Mouse (Mus musculus) layer of hippocampus, adult 18-20 months (tissue): ENCODE data around the gene Samd10. TPM values are rescaled to one million over a fixed set of nuclear protein-coding genes. Genes with fewer than 3 reads are reported as not detected.

Experiments
- DNase-seq, 2 experiments: peaks; one replicate each; pipeline ENCODE4 v3.0.0; 2022; ENCODE audit warnings: low spot score in 2 of 2
- long read RNA-seq: library from polyadenylated mRNA; stranded (forward); transcript quantifications from one replicate; pipeline ENCODE4 v2.0.0, GENCODE M21; 2021
- total RNA-seq, 2 experiments: library from RNA; stranded (reverse); gene quantifications; 2 replicates each; pipeline ENCODE4 v1.2.3; 2021

Gene Samd10
- total RNA-seq, result 10 to 100 TPM; 12.0 to 13.2 TPM
- long read RNA-seq, transcript Samd10-203 (5 exons, 2,131 nt), result minor isoform, 5 of 13 reads
- long read RNA-seq, transcript Samd10-201 (5 exons, 2,164 nt), result major isoform, 7 of 13 reads
- long read RNA-seq, partial matches to known transcripts, result 0 of 13 reads
- long read RNA-seq, other reads (novel, unspliced or antisense), result 1 of 13 reads

DNA sequence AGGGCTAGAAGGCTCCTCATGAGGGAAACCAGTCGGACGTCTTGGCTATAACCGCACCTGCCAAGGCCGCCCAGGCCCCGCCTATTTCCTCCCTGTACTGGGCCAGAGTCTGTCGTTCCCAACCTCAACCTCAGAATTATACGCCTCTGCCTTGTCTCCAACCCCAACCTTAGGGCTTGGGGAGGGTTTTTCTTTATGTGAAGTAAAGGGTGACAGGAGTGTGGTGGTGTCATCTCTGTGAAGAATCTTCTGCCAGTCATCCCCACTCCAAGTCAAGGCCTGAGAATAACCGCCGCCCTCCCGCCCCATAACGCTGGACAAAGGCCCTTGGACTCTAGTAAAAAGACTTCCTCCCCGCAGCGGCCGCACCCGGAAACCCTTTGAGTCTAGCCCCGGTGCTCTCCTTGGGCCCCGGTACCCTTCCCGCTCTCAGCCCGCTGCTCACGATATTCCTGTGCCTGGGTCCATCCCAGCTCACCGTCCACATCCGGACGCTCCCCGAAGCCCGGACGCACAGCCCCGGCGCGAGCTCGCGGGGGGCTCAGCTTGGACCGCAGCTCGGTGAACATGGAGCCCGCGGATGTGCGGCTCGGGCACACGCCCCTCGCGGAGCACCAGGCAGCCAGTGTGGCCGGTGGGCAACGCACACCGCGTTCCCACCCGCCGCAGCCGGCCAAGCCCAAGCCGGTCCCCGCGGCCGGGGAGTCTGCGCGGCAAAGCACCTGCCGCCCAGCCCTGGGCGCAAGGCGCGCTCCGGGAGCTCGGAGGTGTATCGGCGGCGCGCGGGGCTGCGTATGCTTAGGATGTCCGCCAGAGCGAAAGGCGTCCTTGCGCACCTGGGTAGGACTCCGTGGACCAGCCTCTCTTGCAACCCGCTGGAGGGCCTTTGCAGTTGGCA, at the start of gene Samd10:
Gene Samd10 (minus strand): TSS at position 759 of the 898 bp plus-strand sequence.
- peak in 1 of 2 experiments; percentile 59 for DNase-seq

DNA sequence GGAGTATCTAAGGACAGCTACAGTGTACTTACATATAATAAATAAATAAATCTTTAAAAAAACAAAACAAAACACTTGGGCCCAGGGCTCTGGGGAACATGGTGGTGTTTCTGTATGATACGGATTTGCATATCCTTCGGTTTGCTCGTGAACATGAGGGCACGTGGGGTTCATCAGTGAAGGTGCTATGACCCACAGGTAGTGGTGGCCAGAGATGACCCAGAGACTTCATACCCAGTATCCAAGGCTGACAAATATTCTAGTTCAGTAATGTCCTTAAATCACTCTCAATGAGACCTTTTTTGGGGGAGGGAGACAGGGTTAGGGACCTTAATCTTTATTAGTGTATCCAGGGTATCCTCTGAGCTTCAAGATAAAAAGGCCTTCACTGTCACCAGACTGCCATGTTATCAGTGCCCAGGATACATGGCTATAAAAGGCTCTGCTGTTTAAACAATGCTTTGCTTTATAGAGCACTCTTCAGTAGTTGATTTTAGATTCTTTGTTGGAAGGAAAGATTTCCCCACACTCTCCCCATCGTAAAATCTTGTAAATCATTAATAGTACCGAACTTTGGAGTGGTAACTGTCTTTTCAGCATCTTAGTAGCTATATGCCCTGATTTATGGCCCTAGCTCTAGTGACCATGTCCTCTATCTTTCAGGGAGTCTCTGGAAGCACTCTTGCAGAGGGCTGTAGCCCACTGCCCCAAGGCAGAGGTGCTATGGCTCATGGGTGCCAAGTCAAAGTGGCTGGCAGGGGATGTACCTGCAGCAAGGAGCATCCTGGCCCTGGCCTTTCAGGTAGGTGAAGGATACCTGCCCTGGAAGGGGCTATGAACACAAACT, 47.8 kb upstream of the Samd10 start:
- DNase-seq, result no peak

DNA sequence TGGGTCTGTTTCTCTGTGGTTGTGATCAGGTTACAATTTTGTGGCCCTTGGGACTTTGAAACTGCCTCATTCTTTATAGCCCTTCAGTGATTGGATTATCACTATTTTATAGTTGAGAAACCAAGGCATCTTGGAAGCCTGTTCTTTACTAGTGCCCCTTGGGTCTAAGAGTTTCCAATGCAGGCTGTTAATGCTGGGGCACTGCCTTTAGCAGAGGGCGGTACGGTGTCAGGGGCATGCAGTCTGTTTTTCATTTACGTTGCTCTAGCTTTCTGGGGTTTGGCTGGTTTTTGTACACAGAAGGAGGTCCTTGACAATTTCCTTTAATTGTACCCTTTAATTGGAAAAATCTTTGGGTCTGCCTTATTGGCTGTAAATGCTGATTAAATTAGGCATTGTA, 46.7 kb upstream of the Samd10 start:
- DNase-seq, result no peak

DNA sequence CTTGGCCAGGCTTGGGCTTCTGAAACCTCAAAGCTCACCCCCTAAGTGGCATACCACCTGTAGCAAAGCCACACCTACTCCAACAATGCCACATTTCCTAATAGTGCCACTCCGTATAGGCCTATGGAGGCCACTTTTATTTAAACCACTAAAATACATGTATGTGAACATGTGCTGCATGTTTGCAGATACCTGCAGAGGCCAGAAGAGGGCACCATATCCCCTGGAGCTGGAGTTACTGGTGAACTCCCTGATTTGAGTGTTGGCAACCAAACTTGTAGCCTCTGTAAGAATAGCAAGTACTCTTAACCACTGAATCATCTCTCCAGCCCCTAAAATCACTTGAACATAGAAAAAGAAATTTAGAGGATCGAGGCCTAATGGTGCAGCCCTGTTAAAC, 45.3 kb upstream of the Samd10 start:
- no peak for DNase-seq

DNA sequence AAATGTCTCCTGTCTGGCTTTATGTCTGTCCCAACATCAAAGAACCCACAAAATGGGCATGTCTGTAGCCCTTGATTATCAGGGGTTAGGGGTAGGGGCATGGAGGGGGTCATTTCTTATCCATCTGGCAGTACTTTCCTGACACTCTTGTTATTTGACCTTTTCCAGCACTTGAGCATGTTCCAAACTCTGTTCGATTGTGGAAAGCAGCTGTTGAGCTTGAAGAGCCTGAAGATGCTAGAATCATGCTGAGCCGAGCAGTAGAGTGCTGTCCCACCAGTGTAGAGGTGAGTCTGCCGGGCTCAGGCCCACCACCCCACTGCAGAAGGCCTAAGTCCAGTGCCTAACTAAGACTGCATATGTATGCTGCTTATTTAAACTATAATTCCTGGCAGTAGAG, 36.9 kb upstream of the Samd10 start:
- DNase-seq, result no peak

DNA sequence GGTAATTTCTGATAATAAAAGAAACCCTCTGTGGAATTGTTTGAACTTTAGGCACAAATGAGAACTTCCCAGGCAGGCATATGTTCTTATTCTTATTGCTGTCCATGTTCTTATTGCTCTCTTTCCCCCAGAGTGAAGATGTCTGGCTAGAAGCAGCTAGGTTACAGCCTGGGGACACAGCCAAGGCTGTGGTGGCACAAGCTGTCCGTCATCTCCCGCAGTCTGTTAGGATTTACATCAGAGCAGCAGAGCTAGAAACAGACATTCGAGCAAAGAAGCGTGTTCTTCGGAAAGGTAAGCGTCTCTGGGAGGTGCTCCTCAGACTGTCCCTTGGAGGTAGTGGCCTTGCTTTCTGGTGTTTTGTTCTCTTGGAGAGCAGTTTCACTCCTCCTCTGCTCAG, 33.6 kb upstream of the Samd10 start:
- DNase-seq, result peak in 1 of 2 experiments; percentile 62

DNA sequence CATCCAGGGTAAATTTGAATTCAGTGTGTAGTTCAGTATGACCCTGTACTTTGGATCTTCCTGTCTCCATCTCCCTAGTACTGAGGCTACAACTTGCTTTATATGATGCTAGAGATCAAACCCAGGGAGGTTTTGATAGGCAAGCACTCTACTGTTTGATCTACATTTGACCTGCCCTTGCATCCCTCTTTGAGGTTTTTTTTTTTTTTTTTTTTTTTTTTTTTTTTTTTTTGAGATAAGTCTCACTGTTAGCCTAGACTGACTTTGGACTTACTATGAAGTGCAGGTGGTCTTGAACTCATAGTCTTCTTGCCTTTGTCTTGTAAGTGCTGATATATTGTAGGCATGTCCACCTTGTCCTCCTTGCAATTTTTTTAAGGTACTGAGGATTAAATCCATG, 29.5 kb upstream of the Samd10 start:
- DNase-seq, result no peak

DNA sequence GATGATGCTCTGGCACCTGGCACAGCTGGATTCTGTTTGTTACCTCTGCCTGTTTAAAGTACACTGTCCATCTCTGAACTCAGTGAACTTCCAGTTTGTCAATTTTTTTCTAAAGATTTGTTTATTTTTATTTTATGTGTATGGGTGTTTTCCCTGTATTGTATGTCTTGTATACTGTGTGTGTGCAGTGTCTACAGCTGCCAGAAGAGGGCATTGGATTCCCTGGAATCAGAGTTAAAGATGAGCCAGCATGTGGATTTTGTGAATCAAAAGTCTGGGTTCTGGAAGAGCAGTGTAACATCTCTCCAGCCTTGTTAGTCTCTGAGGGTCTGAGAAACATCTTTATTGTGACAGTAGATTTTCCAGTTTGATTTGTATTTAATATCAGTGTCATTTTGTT, 24.4 kb upstream of the Samd10 start:
- peak in 1 of 2 experiments; percentile 52 for DNase-seq

DNA sequence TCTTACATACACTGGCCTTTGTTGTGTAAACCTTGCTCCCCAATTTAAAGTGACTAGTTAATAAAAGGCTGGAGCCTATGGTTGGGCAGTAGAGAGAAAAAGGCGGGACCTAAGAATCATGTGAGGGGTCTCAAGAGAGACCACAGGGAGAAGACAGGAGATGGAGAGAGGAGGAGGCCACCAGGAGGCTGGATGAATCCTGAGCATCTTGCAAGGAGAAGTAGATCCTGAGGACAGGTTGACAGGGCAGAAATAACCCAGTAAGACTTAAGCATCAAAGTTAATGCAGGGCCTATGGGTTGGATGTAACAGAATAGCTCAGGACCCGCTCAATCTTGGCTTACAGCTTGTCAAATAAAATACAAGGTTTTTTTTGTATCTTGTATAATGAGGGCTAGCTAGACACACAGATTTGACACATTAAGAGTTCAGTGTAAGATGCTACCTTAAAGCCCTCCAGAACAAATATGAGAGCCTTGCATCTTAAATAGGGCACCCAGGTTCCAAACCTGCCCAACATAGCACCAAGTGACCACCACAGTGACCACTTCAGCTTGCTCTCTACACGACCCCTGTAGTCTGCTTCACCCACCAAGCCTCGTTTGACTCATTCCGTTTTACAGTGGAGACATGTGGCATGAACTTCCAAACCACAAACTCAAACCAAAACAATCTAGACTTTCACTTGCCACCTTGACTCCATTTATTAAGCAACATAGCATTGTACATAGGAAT, 19.9 kb upstream of the Samd10 start:
- DNase-seq, result no peak

DNA sequence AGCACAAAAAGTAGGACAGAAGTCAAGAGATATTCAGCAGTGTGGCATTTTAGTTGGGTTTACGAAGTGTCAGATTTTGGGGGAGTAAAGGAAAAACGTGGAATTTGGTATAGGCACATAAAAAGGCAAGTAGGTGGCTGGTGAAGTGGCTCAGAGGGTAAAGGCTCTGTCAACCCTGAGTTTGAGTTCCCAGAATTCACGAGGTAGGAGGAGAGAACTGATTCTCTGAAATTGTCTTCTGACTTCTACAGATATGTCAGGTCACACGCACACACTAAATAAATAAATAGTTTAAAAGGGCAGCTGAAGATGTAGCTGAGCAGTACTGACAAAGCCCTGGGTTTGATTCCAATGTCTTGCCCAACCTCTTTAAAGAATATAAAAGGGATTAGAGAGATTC, 3.4 kb upstream of the Samd10 start:
- DNase-seq, result no peak

DNA sequence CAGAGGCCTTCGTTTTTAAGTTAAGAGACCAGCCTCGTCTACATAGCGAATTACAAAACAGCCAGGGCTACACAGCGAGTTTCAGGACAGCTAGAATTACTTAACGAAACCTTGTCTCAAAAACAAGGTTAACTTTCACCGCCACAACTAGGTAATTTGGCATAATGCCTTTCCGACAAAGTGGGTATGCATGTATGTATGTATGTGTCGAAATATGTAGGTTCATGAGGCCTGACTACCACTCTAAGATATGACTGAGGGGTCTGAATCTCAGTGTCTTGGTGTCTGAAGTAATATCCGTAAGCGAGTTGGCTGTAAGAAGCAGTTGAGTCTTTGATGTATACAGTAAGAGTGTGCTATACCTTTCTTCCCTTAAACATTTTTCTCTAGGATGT, 2.7 kb upstream of the Samd10 start:
- no peak for DNase-seq

DNA sequence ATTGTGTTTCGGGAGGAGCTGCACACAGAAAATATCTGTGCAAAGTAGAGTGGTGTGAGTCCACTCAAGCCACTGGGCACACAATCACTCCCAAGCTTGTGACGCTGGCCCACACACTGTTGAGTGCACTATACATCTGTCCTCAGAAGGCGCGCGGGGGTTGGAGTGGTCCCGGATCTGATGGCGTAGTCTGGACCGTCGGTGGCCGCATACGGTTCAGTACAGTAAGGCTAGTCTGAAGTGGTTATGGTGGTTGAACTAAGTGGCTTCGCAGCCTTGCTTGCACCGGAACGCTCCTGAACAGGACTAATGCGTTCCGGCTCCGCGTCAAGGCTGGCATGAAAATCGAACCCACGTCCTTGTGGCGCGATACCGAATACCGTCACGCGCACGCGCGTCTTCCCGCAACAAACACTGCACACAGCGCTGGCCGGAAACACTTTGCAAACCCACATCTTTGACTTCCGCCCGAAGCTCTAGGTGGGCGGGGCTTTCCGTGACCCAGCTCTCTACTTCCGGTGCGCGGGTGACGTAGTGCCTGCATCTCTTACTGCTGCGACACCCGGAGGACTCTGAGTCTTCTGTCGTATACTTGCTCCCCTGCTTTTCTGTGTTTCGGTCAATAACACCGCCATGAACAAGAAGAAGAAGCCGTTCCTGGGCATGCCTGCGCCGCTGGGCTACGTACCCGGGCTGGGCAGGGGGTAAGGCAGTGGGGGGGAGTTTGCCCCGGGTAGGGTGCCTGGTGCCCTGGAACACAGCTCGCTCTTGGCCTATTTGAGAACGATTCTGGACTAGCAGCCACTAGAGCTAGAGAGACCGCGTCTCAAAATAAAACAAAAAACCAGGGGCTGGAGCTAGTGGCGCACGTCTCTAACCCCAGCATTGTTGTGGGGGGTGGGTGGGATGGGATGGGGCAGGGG, 2.1 kb upstream of the Samd10 start:
- DNase-seq, result peak; percentile 95 to 99

DNA sequence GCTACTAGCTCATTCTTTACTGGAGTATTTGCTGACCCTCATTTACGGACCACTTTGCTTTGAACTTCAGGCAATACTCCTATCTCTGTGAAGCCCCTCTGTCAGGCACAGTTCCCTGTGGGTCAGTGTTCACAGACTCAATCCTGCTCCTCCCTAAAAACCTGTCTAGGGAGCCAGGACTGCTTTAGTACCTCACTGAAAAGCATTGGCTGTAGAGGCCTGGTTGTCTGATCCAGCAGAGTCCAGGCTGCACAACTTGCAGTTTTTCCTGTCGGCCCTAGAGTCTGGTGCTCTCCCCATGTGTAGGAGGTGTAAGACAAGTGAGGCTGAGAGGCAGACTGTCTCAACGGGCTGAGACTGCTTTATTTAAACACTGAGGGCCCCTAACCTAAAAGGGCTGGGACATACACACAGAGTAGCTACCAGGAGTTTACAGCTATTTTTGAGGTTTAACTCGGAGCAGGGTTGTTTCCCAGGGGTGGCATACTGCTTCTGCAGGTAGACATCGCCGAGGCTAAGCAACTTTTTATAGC, 1.3 kb upstream of the Samd10 start:
- no peak for DNase-seq

DNA sequence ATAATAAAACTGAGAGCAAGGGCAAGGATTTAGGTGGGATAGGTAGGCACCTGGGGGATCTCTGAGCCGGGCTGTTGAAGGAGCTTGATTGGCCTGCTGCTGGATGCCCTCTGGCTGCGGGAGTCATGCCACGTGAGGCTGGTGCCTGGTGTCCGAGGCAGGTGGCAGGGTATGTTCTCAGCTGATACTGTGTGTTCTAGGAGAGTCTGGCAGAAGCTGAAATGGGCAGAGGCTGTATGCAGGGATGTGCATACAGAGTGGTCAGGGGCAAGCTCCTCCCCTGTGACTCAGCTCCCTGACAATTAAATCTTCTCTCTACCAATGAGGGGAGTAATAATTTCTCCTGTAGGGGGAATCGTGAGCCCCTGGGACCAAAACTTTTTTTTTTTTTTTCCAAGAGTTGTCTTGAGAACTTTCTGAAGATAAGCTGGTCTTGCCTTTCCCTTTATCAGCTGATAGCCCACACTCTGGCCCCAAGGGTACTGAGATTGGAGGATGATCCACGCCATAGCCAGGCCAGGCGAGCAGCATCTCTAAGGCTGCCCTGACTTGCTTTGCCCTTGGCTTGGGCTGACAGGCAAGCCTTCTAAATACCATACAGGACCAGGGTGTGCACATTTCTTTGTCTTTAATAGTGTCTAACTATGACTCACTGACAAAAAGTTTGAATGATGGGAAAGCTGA, 1.5 kb downstream of the Samd10 start:
- no peak for DNase-seq

DNA sequence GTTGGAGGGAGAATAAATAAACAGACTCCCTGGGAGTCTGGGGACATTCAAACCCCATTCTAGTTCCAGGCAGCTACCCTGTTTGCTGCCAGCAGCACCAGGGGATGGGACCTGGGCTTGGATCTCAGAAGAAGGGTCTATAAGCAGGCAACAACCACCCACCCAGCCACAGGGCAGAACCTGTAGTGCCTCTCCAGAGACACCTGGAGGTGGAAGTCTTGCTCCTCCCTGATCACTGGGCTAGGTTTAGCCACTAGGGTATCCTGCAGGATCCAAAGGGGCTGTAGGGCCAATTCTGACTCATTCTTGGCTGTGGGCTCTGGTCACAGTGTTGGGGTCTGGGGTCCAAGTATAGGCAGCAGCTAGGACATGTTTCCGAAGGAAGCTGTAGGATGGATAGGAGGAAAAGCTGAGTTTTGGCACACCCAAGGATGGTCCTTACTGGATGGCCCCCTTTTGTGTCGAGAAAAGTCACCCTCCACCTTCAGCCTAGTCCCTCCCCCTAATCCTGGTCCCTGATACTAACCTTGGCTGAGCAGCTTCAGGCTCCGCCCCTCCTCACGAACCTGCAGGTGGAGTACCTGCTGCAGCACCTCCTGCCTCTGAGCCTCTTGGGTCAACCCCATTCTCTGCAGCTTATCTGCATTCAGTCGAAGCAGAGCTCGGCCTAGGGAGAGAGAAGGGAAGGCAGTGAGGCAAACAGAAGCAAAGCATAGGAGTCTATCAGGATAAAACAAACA, 2.6 kb downstream of the Samd10 start:
- DNase-seq, result no peak

DNA sequence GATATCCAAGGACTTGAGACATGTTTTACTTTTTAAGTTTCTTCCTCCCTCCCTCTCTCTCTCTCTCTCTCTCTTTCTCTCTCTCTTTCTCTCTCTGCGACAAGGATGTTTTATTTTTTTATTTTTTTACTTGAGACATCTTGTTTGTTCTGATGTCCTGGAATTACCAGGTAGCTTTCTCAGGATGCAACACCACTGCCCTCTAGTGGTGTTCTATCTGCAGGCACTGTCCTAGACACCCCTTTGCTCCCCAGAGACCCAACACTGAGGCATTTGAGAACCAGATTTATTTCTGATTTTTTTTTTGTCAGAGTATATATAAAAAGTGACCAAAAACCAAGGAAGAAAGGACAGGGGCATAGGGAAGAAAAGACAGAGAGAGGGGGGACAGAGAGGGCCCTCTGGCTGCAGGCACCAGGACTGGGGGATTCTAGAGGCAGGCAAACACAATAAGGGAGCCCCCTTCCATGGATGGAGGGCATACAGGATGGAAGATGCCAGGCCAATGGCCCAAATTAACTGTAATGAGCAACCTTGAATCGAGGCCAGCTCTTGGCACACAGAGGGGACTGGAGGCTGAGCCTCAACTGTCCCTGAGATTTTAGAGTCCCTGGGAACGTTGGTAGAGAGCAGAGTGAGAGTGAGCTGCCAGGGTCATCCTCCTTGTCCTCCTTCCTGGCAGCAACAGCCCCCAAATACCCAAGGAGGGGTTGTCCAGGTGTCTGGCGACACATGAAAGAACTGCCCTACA, 3.9 kb downstream of the Samd10 start:
- peak in 1 of 2 experiments; percentile 73 for DNase-seq

DNA sequence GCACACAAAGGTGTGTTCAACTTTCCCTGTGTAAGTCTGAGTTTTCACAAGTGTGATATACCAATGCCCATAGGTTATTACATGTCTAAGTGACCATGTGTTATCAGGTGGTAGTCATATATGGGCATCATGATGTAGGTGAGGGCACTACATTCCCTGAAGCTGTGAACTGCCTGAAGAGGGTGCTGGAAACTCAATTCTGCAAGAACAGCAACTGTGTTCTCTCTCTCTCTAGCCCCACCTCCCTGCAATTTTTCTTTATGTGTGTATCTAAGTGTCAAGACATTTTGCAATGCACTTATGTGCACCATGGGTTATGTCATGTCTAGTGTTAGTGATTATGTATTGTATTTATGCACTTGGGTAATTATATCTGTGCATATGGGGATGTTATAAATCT, 5.1 kb downstream of the Samd10 start:
- no peak for DNase-seq

DNA sequence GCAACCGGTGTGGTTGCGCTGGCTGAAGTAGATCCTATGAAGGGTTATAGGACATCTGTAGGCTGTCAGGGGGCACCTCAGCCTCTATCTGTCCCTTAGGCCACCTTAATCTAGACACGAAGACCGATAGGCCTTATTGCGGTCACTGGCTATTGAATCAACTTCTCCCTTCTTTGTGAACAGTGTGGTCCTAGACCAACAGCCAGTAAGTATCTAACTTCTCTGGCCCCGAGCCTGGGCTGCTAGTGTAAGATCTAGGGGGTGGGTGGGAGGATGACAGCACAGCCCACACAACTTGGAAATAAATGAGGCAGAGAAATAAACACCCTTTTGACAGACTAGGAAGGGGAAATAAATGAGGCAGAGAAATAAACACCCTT, 6.0 kb downstream of the Samd10 start:
- DNase-seq, result no peak
